Mouse (Mus musculus) ZHBTc4 (cell line): ENCODE measurements around the gene Mrps36.
"Not testable (repeated sequence)": the region's sequence is repeated elsewhere in the genome, so short reads cannot be mapped to it uniquely, and the experiment has no call there.

Source experiments
- DNase-seq: peaks from one replicate; pipeline ENCODE4 v3.0.0-alpha.2; 2011; ENCODE audit warnings: low read depth, low spot score

Gene Mrps36

DNA sequence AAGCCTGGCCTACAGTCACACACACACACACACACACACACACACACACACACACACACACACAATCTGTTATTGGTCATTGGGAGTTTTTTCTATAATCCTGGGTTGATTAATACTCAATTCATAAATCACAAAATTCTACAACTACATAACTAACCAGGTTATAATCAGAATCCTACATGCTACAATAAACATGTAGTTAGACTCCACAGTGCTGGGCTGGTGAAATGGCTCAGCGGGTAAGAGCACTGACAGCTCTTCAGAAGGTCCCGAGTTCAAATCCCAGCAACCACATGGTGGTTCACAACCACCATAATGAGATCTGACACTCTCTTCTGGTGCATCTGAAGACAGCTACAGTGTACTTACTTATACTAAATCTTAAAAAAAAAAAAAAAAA lies 11.7 kb downstream of the Mrps36 start:
- DNase-seq, result no peak

- DNase-seq, result not testable (repeated sequence)
Observed at GRCm38 (mm10) chr13:100731462-100732046, 12.9 kb downstream of the Mrps36 start.

- peak; percentile 98 for DNase-seq
Observed at GRCm38 (mm10) chr13:100730861-100731176, 13.6 kb downstream of the Mrps36 start, which contains the start of gene Cdk7. Cdk7 (minus strand) TSS chr13:100730939.

GRCm38 (mm10) chr13:100730153-100730860 lies 14.2 kb downstream of the Mrps36 start:
- no peak for DNase-seq

DNA sequence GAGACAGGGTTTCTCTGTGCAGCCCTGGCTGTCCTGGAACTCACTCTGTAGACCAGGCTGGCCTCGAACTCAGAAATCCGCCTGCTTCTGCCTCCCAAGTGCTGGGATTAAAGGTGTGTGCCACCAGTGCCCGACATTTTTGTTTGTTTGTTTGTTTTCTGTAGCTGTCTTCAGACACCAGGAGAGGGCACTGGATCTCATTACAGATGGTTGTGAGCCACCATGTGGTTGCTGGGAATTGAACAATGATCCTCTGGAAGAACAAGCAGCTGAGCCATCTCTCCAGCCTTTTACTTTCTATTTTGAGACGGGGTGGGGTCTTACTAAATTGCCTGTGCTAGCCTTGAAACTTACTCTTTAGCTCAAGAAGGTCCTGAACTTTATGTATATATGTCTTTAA lies 15.9 kb downstream of the Mrps36 start:
- DNase-seq, result peak; percentile 58

- no peak for DNase-seq
Observed at GRCm38 (mm10) chr13:100728086-100728485, 16.4 kb downstream of the Mrps36 start.

DNA sequence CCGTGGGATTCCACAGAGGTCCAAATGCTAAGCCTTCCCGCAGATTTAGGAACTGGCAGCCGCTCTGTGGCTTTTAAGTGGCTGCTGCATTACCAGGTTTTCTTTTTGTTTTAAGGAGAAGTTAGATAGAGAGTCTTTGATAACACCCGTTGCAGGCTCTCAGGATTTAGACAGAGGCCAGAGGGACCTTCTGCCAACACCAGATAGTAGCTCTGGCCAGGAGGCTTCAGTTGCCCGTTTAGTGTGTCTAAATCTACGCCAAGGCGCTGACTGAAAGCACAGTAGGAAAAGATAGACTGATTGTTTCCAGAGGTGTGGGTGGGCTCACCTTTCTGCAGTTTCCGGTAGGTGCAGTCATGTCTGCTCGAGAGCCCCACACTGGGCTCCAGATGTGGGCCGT lies 19.3 kb downstream of the Mrps36 start:
- no peak for DNase-seq

- peak; percentile 59 for DNase-seq
Observed at GRCm38 (mm10) chr13:100724051-100724754, 20.3 kb downstream of the Mrps36 start.

GRCm38 (mm10) chr13:100721656-100722055 lies 22.8 kb downstream of the Mrps36 start:
- DNase-seq, result peak; percentile 80

GRCm38 (mm10) chr13:100715467-100715866 lies 29.0 kb downstream of the Mrps36 start:
- no peak for DNase-seq

- DNase-seq, result no peak
Observed at GRCm38 (mm10) chr13:100706206-100706605, 38.3 kb downstream of the Mrps36 start.

DNA sequence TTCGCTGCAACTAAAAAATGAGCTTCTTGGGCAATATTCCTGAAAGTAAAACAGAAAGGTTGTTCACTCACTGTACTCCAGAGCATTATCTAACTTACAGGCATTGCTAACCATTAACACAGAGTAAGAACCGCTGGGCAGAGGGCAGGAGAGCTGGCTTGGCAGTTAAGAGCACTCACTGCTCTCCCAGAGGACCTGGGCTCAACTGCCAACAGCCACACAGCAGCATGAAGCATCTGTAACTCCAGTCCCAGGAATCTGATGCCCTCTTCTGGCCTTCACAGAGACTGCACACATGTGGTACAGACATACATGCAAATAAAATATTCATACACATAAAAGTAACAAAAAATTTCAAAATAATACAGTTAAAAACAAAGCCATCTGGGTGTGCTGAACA lies 41.0 kb downstream of the Mrps36 start:
- peak; percentile 57 for DNase-seq

DNA sequence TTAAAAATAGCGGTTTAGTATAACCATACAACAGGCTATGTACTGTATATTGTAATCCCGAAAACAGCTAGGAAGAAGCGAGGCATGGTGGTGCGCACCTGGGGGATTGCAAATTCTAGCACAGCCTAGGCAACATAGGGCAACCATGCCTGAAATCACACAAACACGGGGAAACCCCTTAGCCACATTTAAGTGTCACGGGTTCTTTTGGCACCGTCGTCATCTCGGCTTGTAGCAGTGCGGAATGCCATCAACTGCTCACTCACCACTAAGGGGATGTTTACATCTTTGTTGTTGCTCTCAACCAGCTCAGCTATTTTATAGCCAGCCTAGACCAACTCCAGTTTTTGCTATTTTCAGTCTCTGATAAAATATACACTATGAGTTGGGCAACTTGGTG lies 45.6 kb downstream of the Mrps36 start:
- no peak for DNase-seq

- DNase-seq, result no peak
Observed at GRCm38 (mm10) chr13:100697541-100697940, 46.9 kb downstream of the Mrps36 start.

GRCm38 (mm10) chr13:100687513-100687912 lies 56.9 kb downstream of the Mrps36 start:
- DNase-seq, result peak; percentile 67
